Mouse (Mus musculus): ENCODE results near the gene Nudcd2. TPM values are rescaled to one million over a fixed set of nuclear protein-coding genes. Genes with fewer than 3 reads are reported as not detected.

The Nudcd2 gene
- polyA plus RNA-seq, 1 experiment from 2014 or later = 202 TPM

GRCm38 (mm10) chr11:40775315-40776269, 42.1 kb downstream of the Nudcd2 start:
- 50% methylated on average over 12 of the region's 12 CpGs for WGBS
- H3K4me3 ChIP-seq (ENCODE audit: low read depth, low read length) = no peak overlapping the region
- no peak for ATAC-seq (replicated peaks; ENCODE audit: low FRiP score)

DNA sequence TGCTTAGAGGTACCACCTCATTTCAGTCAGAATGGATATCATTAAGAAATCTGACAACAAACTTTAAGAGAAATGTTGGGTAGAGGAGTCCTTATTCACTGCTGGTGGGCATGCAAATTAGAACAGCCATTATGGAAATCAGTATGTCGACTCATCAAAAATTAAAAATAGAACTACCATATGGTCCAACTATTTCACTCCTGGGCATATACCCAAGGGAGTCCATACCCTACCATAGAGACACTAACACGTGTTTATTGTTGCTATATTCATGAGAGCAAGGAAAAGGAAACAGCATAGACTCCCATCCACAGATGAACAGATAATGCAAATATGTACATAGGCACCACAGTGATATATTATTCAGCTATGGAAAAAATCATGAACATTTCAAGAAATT, 48.4 kb downstream of the Nudcd2 start:
- DNase-seq (ENCODE audit: low spot score) (no peak), ATAC-seq (replicated peaks; ENCODE audit: low FRiP score) (no peak)
- Histone ChIP-seq H3K9ac (ENCODE audit: low read depth, low read length) (no peak overlapping the region), H3K4me3 (ENCODE audit: low read depth, low read length) (no peak overlapping the region), H3K4me1 (replicated peaks; ENCODE audit: control insufficient read depth, insufficient read depth, low read length) (no peaks in the 10 kb centered on the region), H3K9me3 (ENCODE audit: control insufficient read depth, low read length) (no peaks in the 10 kb centered on the region), H3K27me3 (replicated peaks; ENCODE audit: control insufficient read depth, insufficient read depth, low read length) (no peaks in the 10 kb centered on the region), H3K4me2 (no peak overlapping the region), H3K36me3 (ENCODE audit: control insufficient read depth, insufficient read depth, low read length) (no peaks in the 10 kb centered on the region), H3K27ac (ENCODE audit: low read depth, low read length) (no peak overlapping the region)
- WGBS = 57% methylated on average over 2 of the region's 2 CpGs

More at GRCm38 (mm10) chr11:40775315-40776269, 42.1 kb downstream of the Nudcd2 start:
- H3K9ac ChIP-seq (ENCODE audit: low read depth, low read length) = no peak overlapping the region
- no peaks in the 10 kb centered on the region for H3K27me3 ChIP-seq (replicated peaks; ENCODE audit: control insufficient read depth, insufficient read depth, low read length)
- H3K4me1 ChIP-seq (replicated peaks; ENCODE audit: control insufficient read depth, insufficient read depth, low read length) = no peaks in the 10 kb centered on the region
- no peak overlapping the region for H3K4me2 ChIP-seq
- no peaks in the 10 kb centered on the region for H3K36me3 ChIP-seq (ENCODE audit: control insufficient read depth, insufficient read depth, low read length)
- no peaks in the 10 kb centered on the region for H3K9me3 ChIP-seq (ENCODE audit: control insufficient read depth, low read length)
- H3K27ac ChIP-seq (ENCODE audit: low read depth, low read length) = no peak overlapping the region
- no peak for DNase-seq (ENCODE audit: low spot score)

DNA sequence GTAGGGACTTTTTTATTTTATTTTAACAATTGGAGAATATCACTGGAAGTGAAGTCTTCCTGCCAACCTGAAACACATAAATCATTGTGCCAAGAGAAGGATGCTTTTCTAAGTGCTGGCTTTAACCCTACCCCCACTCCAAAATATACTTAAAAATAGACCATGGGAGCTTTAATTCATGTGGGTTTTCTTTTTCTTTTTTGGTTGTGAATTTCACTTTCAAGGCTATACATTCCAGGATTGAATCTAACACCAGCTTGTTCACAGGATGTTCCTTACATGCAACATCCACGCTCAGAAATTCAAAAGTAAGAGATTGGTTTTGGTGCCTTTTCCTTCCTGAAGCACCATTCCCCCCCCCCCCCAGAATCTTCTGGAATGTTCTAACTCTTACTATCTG, 49.9 kb downstream of the Nudcd2 start:
- no peak for ATAC-seq (replicated peaks; ENCODE audit: low FRiP score)
- Histone ChIP-seq H3K4me3 (ENCODE audit: low read depth, low read length) (no peak overlapping the region), H3K9me3 (ENCODE audit: control insufficient read depth, low read length) (no peaks in the 10 kb centered on the region), H3K4me2 (no peak overlapping the region), H3K27me3 (replicated peaks; ENCODE audit: control insufficient read depth, insufficient read depth, low read length) (no peaks in the 10 kb centered on the region), H3K4me1 (replicated peaks; ENCODE audit: control insufficient read depth, insufficient read depth, low read length) (no peaks in the 10 kb centered on the region), H3K36me3 (ENCODE audit: control insufficient read depth, insufficient read depth, low read length) (no peaks in the 10 kb centered on the region), H3K27ac (ENCODE audit: low read depth, low read length) (no peak overlapping the region), H3K9ac (ENCODE audit: low read depth, low read length) (no peak overlapping the region)
- 87% methylated on average over 1 of the region's 1 CpGs for WGBS
- no peak for DNase-seq (ENCODE audit: low spot score)

DNA sequence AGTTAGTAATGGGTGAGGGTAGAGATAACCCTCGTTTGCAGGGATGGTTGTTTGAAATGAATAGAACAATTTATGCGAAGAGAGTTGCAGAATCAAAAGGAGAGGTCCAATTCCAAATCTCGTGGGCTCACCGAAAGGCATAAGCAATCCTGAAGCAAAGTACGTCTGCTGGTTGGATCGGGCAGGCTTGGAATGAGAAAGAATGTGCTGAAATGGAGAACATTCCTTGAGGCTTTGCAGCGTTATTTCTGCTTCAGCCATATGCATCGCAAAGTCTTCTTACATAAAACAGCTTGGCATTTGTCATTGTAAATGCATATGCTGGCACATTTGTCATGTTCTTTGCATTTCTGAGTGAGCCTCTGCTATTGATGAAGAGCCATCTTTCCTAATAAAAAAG, 50.9 kb downstream of the Nudcd2 start:
- no peaks in the 10 kb centered on the region for H3K9me3 ChIP-seq (ENCODE audit: control insufficient read depth, low read length)
- H3K4me2 ChIP-seq = no peak overlapping the region
- H3K9ac ChIP-seq (ENCODE audit: low read depth, low read length) = no peak overlapping the region
- H3K27me3 ChIP-seq (replicated peaks; ENCODE audit: control insufficient read depth, insufficient read depth, low read length) = no peaks in the 10 kb centered on the region
- ATAC-seq (replicated peaks; ENCODE audit: low FRiP score) = no peak
- no peaks in the 10 kb centered on the region for H3K36me3 ChIP-seq (ENCODE audit: control insufficient read depth, insufficient read depth, low read length)
- no peak overlapping the region for H3K27ac ChIP-seq (ENCODE audit: low read depth, low read length)
- no peak overlapping the region for H3K4me3 ChIP-seq (ENCODE audit: low read depth, low read length)
- H3K4me1 ChIP-seq (replicated peaks; ENCODE audit: control insufficient read depth, insufficient read depth, low read length) = no peaks in the 10 kb centered on the region
- 74% methylated on average over 8 of the region's 8 CpGs for WGBS
- DNase-seq (ENCODE audit: low spot score) = no peak

DNA sequence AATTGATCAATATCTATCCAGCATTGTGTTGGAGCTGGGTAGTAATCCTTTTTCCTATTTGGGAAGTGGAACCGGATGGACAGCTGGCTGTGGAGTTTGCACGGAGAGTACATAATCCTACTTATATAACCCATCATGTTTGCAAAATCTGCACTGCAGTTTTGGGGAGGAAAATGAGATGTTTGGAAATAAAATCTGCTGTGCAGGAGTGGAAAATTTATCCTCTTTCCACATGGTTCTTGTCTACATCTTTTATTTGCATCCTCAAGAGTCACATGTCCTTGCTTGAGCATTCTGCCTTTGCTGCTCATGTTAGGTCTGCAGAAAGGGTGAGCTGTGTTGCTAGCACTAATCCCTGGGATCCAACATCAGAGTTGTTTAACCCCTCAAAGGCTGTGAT, 53.4 kb downstream of the Nudcd2 start:
- DNase-seq (ENCODE audit: low spot score) = no peak
- no peak overlapping the region for H3K9ac ChIP-seq (ENCODE audit: low read depth, low read length)
- H3K36me3 ChIP-seq (ENCODE audit: control insufficient read depth, insufficient read depth, low read length) = no peaks in the 10 kb centered on the region
- no peak overlapping the region for H3K27ac ChIP-seq (ENCODE audit: low read depth, low read length)
- no peaks in the 10 kb centered on the region for H3K9me3 ChIP-seq (ENCODE audit: control insufficient read depth, low read length)
- WGBS = 77% methylated on average over 2 of the region's 2 CpGs
- ATAC-seq (replicated peaks; ENCODE audit: low FRiP score) = no peak
- no peak overlapping the region for H3K4me2 ChIP-seq
- H3K4me1 ChIP-seq (replicated peaks; ENCODE audit: control insufficient read depth, insufficient read depth, low read length) = no peaks in the 10 kb centered on the region
- H3K27me3 ChIP-seq (replicated peaks; ENCODE audit: control insufficient read depth, insufficient read depth, low read length) = no peaks in the 10 kb centered on the region
- H3K4me3 ChIP-seq (ENCODE audit: low read depth, low read length) = no peak overlapping the region

Other genes starting within 250 kb of the Nudcd2 start
- gene Mat2b, start 38.5 kb upstream of the Nudcd2 start, polyA plus RNA-seq (2014; fragmentation: Nextera tagmentation; extraction: Ambion mirVana) = 94.2 and 105 TPM in 2 replicates
- 92.0 and 96.9 TPM in 2 replicates for gene Hmmr, start 245 bp upstream of the Nudcd2 start, polyA plus RNA-seq (2014; fragmentation: Nextera tagmentation; extraction: Ambion mirVana)
- gene Ccng1, start 21.6 kb downstream of the Nudcd2 start, polyA plus RNA-seq (2014; fragmentation: Nextera tagmentation; extraction: Ambion mirVana) = 50.2 and 60.6 TPM in 2 replicates